Mouse (Mus musculus): ENCODE results near the gene Gal3st4. TPM values are rescaled to one million over a fixed set of nuclear protein-coding genes. Genes with fewer than 3 reads are reported as not detected.

The Gal3st4 gene
- polyA plus RNA-seq, 1 experiment from 2014 or later: 1.6 TPM

- H3K4me1 ChIP-seq (ENCODE audit: insufficient read depth): peaks cover 12% of the 10 kb centered on the region
- no peaks in the 10 kb centered on the region for H3K27me3 ChIP-seq (ENCODE audit: insufficient read depth, low read length)
- no peak for TF ChIP-seq CTCF (IDR thresholded peaks at IDR 0.05; ENCODE audit: low read depth)
- no peak overlapping the region for H3K9ac ChIP-seq
- no peak for DNase-seq
- peaks cover 20% of the 10 kb centered on the region; the same call in 1 of the 2 replicates for H3K36me3 ChIP-seq (ENCODE audit: insufficient read depth)
- 66% methylated on average over 8 of the region's 8 CpGs for WGBS
- ATAC-seq (ENCODE audit: insufficient read depth): no peak
- H3K4me2 ChIP-seq: no peak overlapping the region
- no peak overlapping the region for H3K27ac ChIP-seq (ENCODE audit: low read depth)
- H3K9me3 ChIP-seq (ENCODE audit: low read depth, low read length): no peaks in the 10 kb centered on the region
- H3K4me3 ChIP-seq (ENCODE audit: low read depth, low read length): no peak overlapping the region
Observed at GRCm38 (mm10) chr5:138274186-138274585, 1.5 kb upstream of the Gal3st4 start.

GRCm38 (mm10) chr5:138271232-138271631 is 1.4 kb downstream of the Gal3st4 start:
- TF ChIP-seq CTCF (IDR thresholded peaks at IDR 0.05; ENCODE audit: low read depth): no peak
- no peak overlapping the region for H3K9ac ChIP-seq

GRCm38 (mm10) chr5:138268980-138269379 is 3.7 kb downstream of the Gal3st4 start:
- Histone ChIP-seq H3K9ac (no peak overlapping the region), H3K4me3 (ENCODE audit: low read depth, low read length) (no peak overlapping the region), H3K36me3 (ENCODE audit: insufficient read depth) (no peaks in the 10 kb centered on the region), H3K27me3 (ENCODE audit: insufficient read depth, low read length) (no peaks in the 10 kb centered on the region), H3K4me1 (ENCODE audit: insufficient read depth) (peaks cover 4% of the 10 kb centered on the region; the same call in 1 of the 2 replicates), H3K27ac (ENCODE audit: low read depth) (no peak overlapping the region), H3K9me3 (ENCODE audit: low read depth, low read length) (no peaks in the 10 kb centered on the region), H3K4me2 (no peak overlapping the region)
- no peak for TF ChIP-seq CTCF (IDR thresholded peaks at IDR 0.05; ENCODE audit: low read depth)
- no peak for DNase-seq
- WGBS: 76% methylated on average over 4 of the region's 4 CpGs
- ATAC-seq (ENCODE audit: insufficient read depth): no peak

More at GRCm38 (mm10) chr5:138271232-138271631, 1.4 kb downstream of the Gal3st4 start:
- 53% methylated on average over 3 of the region's 3 CpGs for WGBS
- Histone ChIP-seq H3K4me1 (ENCODE audit: insufficient read depth) (peaks cover 7% of the 10 kb centered on the region; the same call in 1 of the 2 replicates), H3K4me2 (no peak overlapping the region), H3K4me3 (ENCODE audit: low read depth, low read length) (no peak overlapping the region), H3K9me3 (ENCODE audit: low read depth, low read length) (no peaks in the 10 kb centered on the region), H3K27ac (ENCODE audit: low read depth) (no peak overlapping the region), H3K36me3 (ENCODE audit: insufficient read depth) (peaks cover 9% of the 10 kb centered on the region; the same call in 1 of the 2 replicates), H3K27me3 (ENCODE audit: insufficient read depth, low read length) (no peaks in the 10 kb centered on the region)
- ATAC-seq (ENCODE audit: insufficient read depth) (no peak), DNase-seq (no peak)

GRCm38 (mm10) chr5:138267114-138267513 is 5.5 kb downstream of the Gal3st4 start:
- H3K9me3 ChIP-seq (ENCODE audit: low read depth, low read length): no peaks in the 10 kb centered on the region
- no peak overlapping the region for H3K4me2 ChIP-seq
- H3K27me3 ChIP-seq (ENCODE audit: insufficient read depth, low read length): no peaks in the 10 kb centered on the region
- H3K36me3 ChIP-seq (ENCODE audit: insufficient read depth): peaks cover under 1% of the 10 kb centered on the region; the same call in 1 of the 2 replicates
- TF ChIP-seq CTCF (IDR thresholded peaks at IDR 0.05; ENCODE audit: low read depth): no peak
- 83% methylated on average over 3 of the region's 3 CpGs for WGBS
- no peak overlapping the region for H3K9ac ChIP-seq
- no peak overlapping the region for H3K27ac ChIP-seq (ENCODE audit: low read depth)
- DNase-seq (no peak), ATAC-seq (ENCODE audit: insufficient read depth) (no peak)
- no peak overlapping the region for H3K4me3 ChIP-seq (ENCODE audit: low read depth, low read length)
- peaks cover 11% of the 10 kb centered on the region for H3K4me1 ChIP-seq (ENCODE audit: insufficient read depth)

GRCm38 (mm10) chr5:138265712-138266111 is 6.9 kb downstream of the Gal3st4 start:
- H3K4me1 ChIP-seq (ENCODE audit: insufficient read depth): peaks cover 7% of the 10 kb centered on the region
- DNase-seq (no peak), ATAC-seq (ENCODE audit: insufficient read depth) (no peak)
- H3K27me3 ChIP-seq (ENCODE audit: insufficient read depth, low read length): no peaks in the 10 kb centered on the region
- H3K4me3 ChIP-seq (ENCODE audit: low read depth, low read length): no peak overlapping the region
- TF ChIP-seq CTCF (IDR thresholded peaks at IDR 0.05; ENCODE audit: low read depth): no peak
- H3K36me3 ChIP-seq (ENCODE audit: insufficient read depth): peaks cover 14% of the 10 kb centered on the region
- no peak overlapping the region for H3K9ac ChIP-seq
- H3K27ac ChIP-seq (ENCODE audit: low read depth): no peak overlapping the region
- no peak overlapping the region for H3K4me2 ChIP-seq
- 95% methylated on average over 4 of the region's 4 CpGs for WGBS
- no peaks in the 10 kb centered on the region for H3K9me3 ChIP-seq (ENCODE audit: low read depth, low read length)

- H3K27ac ChIP-seq (ENCODE audit: low read depth): 0 out of 2 replicates have a peak overlapping the region, but pooled peaks have one; percentile 42
- H3K9me3 ChIP-seq (ENCODE audit: low read depth, low read length): no peaks in the 10 kb centered on the region
- ATAC-seq (ENCODE audit: insufficient read depth): no peak
- peak overlapping the region; percentile 95 for H3K9ac ChIP-seq
- H3K4me3 ChIP-seq (ENCODE audit: low read depth, low read length): peak overlapping the region; percentile 95
- H3K36me3 ChIP-seq (ENCODE audit: insufficient read depth): peaks cover 29% of the 10 kb centered on the region
- peaks cover 7% of the 10 kb centered on the region for H3K4me1 ChIP-seq (ENCODE audit: insufficient read depth)
- DNase-seq: no peak
- no peaks in the 10 kb centered on the region for H3K27me3 ChIP-seq (ENCODE audit: insufficient read depth, low read length)
- no peak for TF ChIP-seq CTCF (IDR thresholded peaks at IDR 0.05; ENCODE audit: low read depth)
- 8% methylated on average over 6 of the region's 6 CpGs for WGBS
- H3K4me2 ChIP-seq: peak overlapping the region; percentile 92
Observed at GRCm38 (mm10) chr5:138264207-138264578, 8.4 kb downstream of the Gal3st4 start.

- Histone ChIP-seq H3K9me3 (ENCODE audit: low read depth, low read length) (no peaks in the 10 kb centered on the region), H3K27ac (ENCODE audit: low read depth) (peak within 1 kb of the TSS; percentile 42; the same call in 1 of the 2 replicates), H3K9ac (peak within 1 kb of the TSS; percentile 95), H3K27me3 (ENCODE audit: insufficient read depth, low read length) (no peaks in the 10 kb centered on the region), H3K4me2 (peak within 1 kb of the TSS; percentile 92), H3K4me3 (ENCODE audit: low read depth, low read length) (peak within 1 kb of the TSS; percentile 95), H3K36me3 (ENCODE audit: insufficient read depth) (peaks cover 35% of the 10 kb centered on the region), H3K4me1 (ENCODE audit: insufficient read depth) (peaks cover 7% of the 10 kb centered on the region)
- under 1% methylated on average over 71 of the region's 71 CpGs for WGBS
- TF ChIP-seq CTCF (IDR thresholded peaks at IDR 0.05; ENCODE audit: low read depth): no peak
- peak; percentile 97 for DNase-seq
- ATAC-seq (ENCODE audit: insufficient read depth): peak; percentile 93
Observed at GRCm38 (mm10) chr5:138263260-138264206, 9.1 kb downstream of the Gal3st4 start, which contains the start of gene BC037034. Gene BC037034 (minus strand): TSS chr5:138264033.
